Mouse (Mus musculus) cortical plate, adult 2 months (tissue): Measurements from ENCODE around the gene Ms4a1.

Experiments
- CTCF ChIP-seq: fragments of 200-500 bp; IDR thresholded peaks from 2 replicates; pipeline ENCODE4 v1.5.1; 2011; ENCODE audit warnings: mild to moderate bottlenecking, control low read depth, low read length; ENCODE audit not compliant: insufficient read depth; ENCODE audit errors: extremely low read depth
- POLR2A ChIP-seq: fragments of 200-500 bp; IDR thresholded peaks from 2 replicates; pipeline ENCODE4 v1.6.1; 2011; ENCODE audit warnings: mild to moderate bottlenecking, low read length, control low read depth; ENCODE audit not compliant: insufficient read depth; ENCODE audit errors: extremely low read depth

DNA sequence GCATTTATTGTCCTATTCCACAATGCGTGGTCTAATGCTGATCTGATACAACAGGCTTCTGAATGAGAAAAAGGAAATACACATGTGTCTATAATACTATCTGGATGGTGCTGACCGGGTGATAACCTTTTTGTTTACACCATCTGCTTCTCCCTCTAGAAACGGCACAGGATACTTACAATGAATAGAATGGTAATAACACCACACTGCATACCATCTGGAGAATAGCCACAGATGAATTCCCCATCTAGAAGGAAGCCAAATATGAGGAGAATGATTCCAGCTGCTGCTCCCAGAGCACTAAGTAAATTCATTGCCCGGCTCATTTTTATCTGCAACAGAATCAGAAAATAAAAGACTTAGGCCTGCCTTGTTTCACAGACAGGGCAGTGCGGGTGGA, 10.4 kb upstream of the Ms4a1 start:
- TF ChIP-seq CTCF, result no peak
- no peak for TF ChIP-seq POLR2A
